ENCODE assay signal across 24 mouse cellular contexts in genomic region chr9:55031435-55032167, GRCm38 (mm10). TPM values are rescaled to one million over a fixed set of nuclear protein-coding genes. Genes with fewer than 3 reads are reported as not detected.
A peak's percentile ranks its signal among the peaks of the same experiment; 100 is the strongest.
DNase-seq lines count a peak whose midpoint lies in the region; ATAC-seq and TF ChIP-seq lines count a peak whose summit lies in the region.
"Had no signal": no experiment of that assay in that cellular context is flagged by ENCODE, and none has a peak within 500 bp of the region (broad histone marks: within the 10 kb centered on the region; RNA-seq: fewer than 3 reads in every experiment).

No protein-coding gene starts in this region.

- TF ChIP-seq CTCF in brain, embryonic 14.5 days (IDR thresholded peaks at IDR 0.05; ENCODE audit: borderline replicate concordance, extremely low read depth, insufficient read depth, insufficient read length): no peak
- no peak for TF ChIP-seq CTCF in midbrain, postnatal 0 days (IDR thresholded peaks at IDR 0.05)
- no peak for TF ChIP-seq CTCF in lung, adult 2 months (IDR thresholded peaks at IDR 0.05; ENCODE audit: insufficient read depth, low read length)
- TF ChIP-seq CTCF in thymus, adult 2 months (IDR thresholded peaks at IDR 0.05; ENCODE audit: borderline replicate concordance, control insufficient read depth, extremely low read depth, insufficient read depth, low read length, poor library complexity): no peak

- H3K27ac ChIP-seq in hindbrain, embryonic 14.5 days: no peak overlapping the region
- H3K27ac ChIP-seq in hindbrain, embryonic 11.5 days (ENCODE audit: low read depth, low read length): no peak overlapping the region
- no peak overlapping the region; the same call in 1 of the 2 replicates for H3K27ac ChIP-seq in midbrain, embryonic 13.5 days
- no peak overlapping the region for H3K27ac ChIP-seq in midbrain, postnatal 0 days (ENCODE audit: low read depth, low read length)
- no peak overlapping the region for H3K27ac ChIP-seq in liver, embryonic 12.5 days
- H3K27ac ChIP-seq in thymus, adult 2 months (ENCODE audit: control insufficient read depth, insufficient read depth, low read length): no peak overlapping the region
- H3K27ac ChIP-seq: embryonic facial prominence, embryonic 12.5 days; forebrain, embryonic 15.5 days; heart, embryonic 13.5 days; hindbrain, embryonic 12.5 days had no signal

- H3K9ac ChIP-seq in hindbrain, embryonic 14.5 days: no peak overlapping the region
- H3K9ac ChIP-seq in hindbrain, embryonic 11.5 days (ENCODE audit: low read depth, low read length): no peak overlapping the region
- H3K9ac ChIP-seq in midbrain, embryonic 13.5 days (replicated peaks): no peak overlapping the region
- H3K9ac ChIP-seq in midbrain, postnatal 0 days (replicated peaks; ENCODE audit: low read length, poor library complexity, severe bottlenecking): no peak overlapping the region
- no peak overlapping the region for H3K9ac ChIP-seq in liver, embryonic 12.5 days
- H3K9ac ChIP-seq: embryonic facial prominence, embryonic 12.5 days; forebrain, embryonic 15.5 days; heart, embryonic 13.5 days; hindbrain, embryonic 12.5 days had no signal

- no peak overlapping the region for H3K4me2 ChIP-seq in hindbrain, embryonic 14.5 days (replicated peaks)
- no peak overlapping the region for H3K4me2 ChIP-seq in hindbrain, embryonic 11.5 days (replicated peaks; ENCODE audit: low read depth, low read length)
- no peak overlapping the region for H3K4me2 ChIP-seq in midbrain, embryonic 13.5 days (replicated peaks)
- H3K4me2 ChIP-seq in midbrain, postnatal 0 days (ENCODE audit: low read depth, low read length, poor library complexity, severe bottlenecking): no peak overlapping the region
- no peak overlapping the region for H3K4me2 ChIP-seq in liver, embryonic 12.5 days
- H3K4me2 ChIP-seq: embryonic facial prominence, embryonic 12.5 days; forebrain, embryonic 15.5 days; heart, embryonic 13.5 days; hindbrain, embryonic 12.5 days had no signal

- DNase-seq in hindbrain, embryonic 14.5 days (ENCODE audit: low spot score): no peak
- DNase-seq in hindbrain, embryonic 11.5 days (ENCODE audit: low spot score): no peak
- peak; percentile 64 for DNase-seq in brain, embryonic 14.5 days (ENCODE audit: low read depth)
- no peak for DNase-seq in midbrain, postnatal 0 days (ENCODE audit: low spot score)
- DNase-seq in lung, adult 2 months: no peak
- DNase-seq in thymus, adult 2 months: no peak
- DNase-seq: adrenal gland, postnatal 14 days; B cell, adult 2 months; cerebellum, adult 11 months; cerebellum, adult 8-10 months; cerebellum, postnatal 25 days; gastrocnemius, postnatal 10 days; heart, postnatal 36 days had no signal

- 65% methylated on average over 6 of the region's 6 CpGs for WGBS in hindbrain, embryonic 14.5 days
- WGBS in hindbrain, embryonic 11.5 days: 59% methylated on average over 6 of the region's 6 CpGs
- 32% methylated on average over 6 of the region's 6 CpGs for WGBS in midbrain, embryonic 13.5 days
- 21% methylated on average over 6 of the region's 6 CpGs for WGBS in midbrain, postnatal 0 days
- 40% methylated on average over 6 of the region's 6 CpGs for WGBS in liver, embryonic 12.5 days (ENCODE audit: insufficient replicate concordance)
- 56% methylated on average over 6 of the region's 6 CpGs for WGBS in lung, adult 2 months
- 73% methylated on average over 6 of the region's 6 CpGs for WGBS in thymus, adult 2 months

- H3K36me3 ChIP-seq in hindbrain, embryonic 14.5 days (replicated peaks; ENCODE audit: control insufficient read depth, insufficient read depth): no peaks in the 10 kb centered on the region
- no peaks in the 10 kb centered on the region for H3K36me3 ChIP-seq in hindbrain, embryonic 11.5 days (ENCODE audit: control insufficient read depth, insufficient read depth, low read length)
- H3K36me3 ChIP-seq in midbrain, embryonic 13.5 days: no peaks in the 10 kb centered on the region
- no peaks in the 10 kb centered on the region for H3K36me3 ChIP-seq in midbrain, postnatal 0 days (ENCODE audit: insufficient read depth, low read length)
- H3K36me3 ChIP-seq in liver, embryonic 12.5 days: no peaks in the 10 kb centered on the region
- H3K36me3 ChIP-seq in thymus, adult 2 months (ENCODE audit: control insufficient read depth, insufficient read depth, low read length): no peaks in the 10 kb centered on the region
- H3K36me3 ChIP-seq: embryonic facial prominence, embryonic 12.5 days; forebrain, embryonic 15.5 days; G1E; heart, embryonic 13.5 days; hindbrain, embryonic 12.5 days had no signal

- no peaks in the 10 kb centered on the region for H3K9me3 ChIP-seq in hindbrain, embryonic 14.5 days (ENCODE audit: control insufficient read depth, low read length)
- H3K9me3 ChIP-seq in hindbrain, embryonic 11.5 days (ENCODE audit: control insufficient read depth, low read length): no peaks in the 10 kb centered on the region
- H3K9me3 ChIP-seq in midbrain, embryonic 13.5 days: no peaks in the 10 kb centered on the region
- no peaks in the 10 kb centered on the region for H3K9me3 ChIP-seq in midbrain, postnatal 0 days (ENCODE audit: low read length)
- H3K9me3 ChIP-seq in liver, embryonic 12.5 days (replicated peaks): no peaks in the 10 kb centered on the region
- H3K9me3 ChIP-seq: embryonic facial prominence, embryonic 12.5 days; forebrain, embryonic 15.5 days; G1E; heart, embryonic 13.5 days; hindbrain, embryonic 12.5 days had no signal

- peaks cover 4% of the 10 kb centered on the region; the same call in 1 of the 2 replicates for H3K27me3 ChIP-seq in hindbrain, embryonic 14.5 days (ENCODE audit: control insufficient read depth, insufficient read depth, low read length)
- no peaks in the 10 kb centered on the region for H3K27me3 ChIP-seq in hindbrain, embryonic 11.5 days (ENCODE audit: control insufficient read depth, insufficient read depth, low read length)
- H3K27me3 ChIP-seq in midbrain, embryonic 13.5 days: peaks cover 16% of the 10 kb centered on the region
- no peaks in the 10 kb centered on the region for H3K27me3 ChIP-seq in midbrain, postnatal 0 days (ENCODE audit: insufficient read depth, low read length)
- peaks cover 50% of the 10 kb centered on the region for H3K27me3 ChIP-seq in liver, embryonic 12.5 days (replicated peaks)
- H3K27me3 ChIP-seq in thymus, adult 2 months (ENCODE audit: control insufficient read depth, insufficient read depth, low read length): no peaks in the 10 kb centered on the region

- no peak for TF ChIP-seq POLR2A in brain, embryonic 14.5 days (IDR thresholded peaks at IDR 0.05; ENCODE audit: borderline replicate concordance, extremely low read depth, insufficient read depth, insufficient read length, poor library complexity, severe bottlenecking)
- no peak for TF ChIP-seq POLR2A in lung, adult 2 months (IDR thresholded peaks at IDR 0.05; ENCODE audit: borderline replicate concordance, extremely low read depth, low read depth, low read length)
- no peak for TF ChIP-seq POLR2A in thymus, adult 2 months (IDR thresholded peaks at IDR 0.05; ENCODE audit: control insufficient read depth, extremely low read depth, insufficient read depth, low read length, poor library complexity)

- no peaks in the 10 kb centered on the region; the same call in 1 of the 2 replicates for H3K4me1 ChIP-seq in hindbrain, embryonic 14.5 days (replicated peaks; ENCODE audit: control insufficient read depth, insufficient read depth, low read length)
- no peaks in the 10 kb centered on the region for H3K4me1 ChIP-seq in hindbrain, embryonic 11.5 days (replicated peaks; ENCODE audit: control insufficient read depth, insufficient read depth, low read length)
- peaks cover 20% of the 10 kb centered on the region for H3K4me1 ChIP-seq in midbrain, embryonic 13.5 days (replicated peaks)
- no peaks in the 10 kb centered on the region for H3K4me1 ChIP-seq in midbrain, postnatal 0 days (ENCODE audit: insufficient read depth, low read length)
- no peaks in the 10 kb centered on the region for H3K4me1 ChIP-seq in liver, embryonic 12.5 days
- H3K4me1 ChIP-seq in lung, adult 2 months (ENCODE audit: control insufficient read depth, insufficient read depth, low read length): no peaks in the 10 kb centered on the region
- no peaks in the 10 kb centered on the region for H3K4me1 ChIP-seq in thymus, adult 2 months (replicated peaks; ENCODE audit: control insufficient read depth, insufficient read depth, low read length)

- no peak overlapping the region for H3K4me3 ChIP-seq in hindbrain, embryonic 14.5 days (replicated peaks; ENCODE audit: low read length)
- no peak overlapping the region for H3K4me3 ChIP-seq in hindbrain, embryonic 11.5 days (ENCODE audit: low read depth, low read length)
- H3K4me3 ChIP-seq in midbrain, embryonic 13.5 days (replicated peaks): no peak overlapping the region
- no peak overlapping the region for H3K4me3 ChIP-seq in midbrain, postnatal 0 days (ENCODE audit: low read depth, low read length)
- H3K4me3 ChIP-seq in liver, embryonic 12.5 days: no peak overlapping the region
- no peak overlapping the region for H3K4me3 ChIP-seq in lung, adult 2 months (replicated peaks; ENCODE audit: extremely low read depth, low read depth, low read length)
- H3K4me3 ChIP-seq in thymus, adult 2 months (ENCODE audit: control insufficient read depth, insufficient read depth, low read length): no peak overlapping the region
- H3K4me3 ChIP-seq: embryonic facial prominence, embryonic 12.5 days; forebrain, embryonic 15.5 days; heart, embryonic 13.5 days; hindbrain, embryonic 12.5 days had no signal

- 0 out of 2 replicates have a peak, but pooled peaks have one; percentile 37 for ATAC-seq in hindbrain, embryonic 14.5 days (ENCODE audit: low FRiP score)
- no peak for ATAC-seq in hindbrain, embryonic 11.5 days (ENCODE audit: low FRiP score)
- peak; percentile 89 for ATAC-seq in midbrain, embryonic 13.5 days
- peak; percentile 56 for ATAC-seq in midbrain, postnatal 0 days (ENCODE audit: low FRiP score)
- no peak for ATAC-seq in liver, embryonic 12.5 days
- ATAC-seq: CD4-positive, CD25-positive, alpha-beta regulatory T cell, adult 4 months; forebrain, embryonic 15.5 days had no signal

RNA-seq across cellular contexts. Expression of gene Chrna3, which starts 5.2 kb away (rescaled TPM):
- polyA plus RNA-seq in hindbrain, embryonic 14.5 days (2014; fragmentation: Nextera tagmentation; extraction: Ambion mirVana): 21.2 and 23.4 TPM in 2 replicates
- 25.0 and 26.4 TPM in 2 replicates for polyA plus RNA-seq in hindbrain, embryonic 11.5 days (2014; fragmentation: Nextera tagmentation; extraction: Ambion mirVana)
- polyA plus RNA-seq in brain, embryonic 14.5 days (2012; rRNA removed): 9.3 and 14.9 TPM in 2 replicates
- polyA plus RNA-seq in midbrain, embryonic 13.5 days (2015; fragmentation: Nextera tagmentation; extraction: Ambion mirVana): 10.6 and 11.5 TPM in 2 replicates
- 9.6 and 12.1 TPM in 2 replicates for total RNA-seq in midbrain, postnatal 0 days (2014; rRNA removed)
- 15.8 and 16.5 TPM in 2 replicates for polyA plus RNA-seq in midbrain, postnatal 0 days (2015; fragmentation: Nextera tagmentation; extraction: Ambion mirVana)
- polyA plus RNA-seq in liver, embryonic 12.5 days (2016; fragmentation: Nextera tagmentation; extraction: Ambion mirVana): 0.06 TPM in 1 of 2 replicates, not detected in the other
- 0.10 and 0.11 TPM in 2 replicates for polyA plus RNA-seq in lung, adult 2 months (2012; rRNA removed)
- 0.09 TPM in 2 replicates for polyA plus RNA-seq in thymus, adult 2 months (2012; rRNA removed)
- total RNA-seq: granulocyte monocyte progenitor cell, adult 5-6 weeks; heart, adult 8-10 months; heart, postnatal 36 days had no signal
- polyA plus RNA-seq: CD4-positive, CD25-positive, alpha-beta regulatory T cell, adult 4 months; G1E; heart, postnatal 0 days had no signal

RNA-seq across cellular contexts. Expression of gene Chrnb4, which starts 17.0 kb away (rescaled TPM):
- polyA plus RNA-seq in hindbrain, embryonic 14.5 days (2014; fragmentation: Nextera tagmentation; extraction: Ambion mirVana): 1.4 and 1.5 TPM in 2 replicates
- 3.2 and 3.9 TPM in 2 replicates for polyA plus RNA-seq in hindbrain, embryonic 11.5 days (2014; fragmentation: Nextera tagmentation; extraction: Ambion mirVana)
- polyA plus RNA-seq in brain, embryonic 14.5 days (2012; rRNA removed): 1.4 and 2.1 TPM in 2 replicates
- polyA plus RNA-seq in midbrain, embryonic 13.5 days (2015; fragmentation: Nextera tagmentation; extraction: Ambion mirVana): 0.89 and 0.99 TPM in 2 replicates
- 2.0 and 5.0 TPM in 2 replicates for total RNA-seq in midbrain, postnatal 0 days (2014; rRNA removed)
- polyA plus RNA-seq in midbrain, postnatal 0 days (2015; fragmentation: Nextera tagmentation; extraction: Ambion mirVana): 2.4 and 2.5 TPM in 2 replicates
- 0.04 TPM in 1 of 2 replicates, not detected in the other for polyA plus RNA-seq in liver, embryonic 12.5 days (2016; fragmentation: Nextera tagmentation; extraction: Ambion mirVana)
- polyA plus RNA-seq in lung, adult 2 months (2012; rRNA removed): 0.15 and 0.30 TPM in 2 replicates
- 0.39 and 0.57 TPM in 2 replicates for polyA plus RNA-seq in thymus, adult 2 months (2012; rRNA removed)
- total RNA-seq: granulocyte monocyte progenitor cell, adult 5-6 weeks had no signal
- polyA plus RNA-seq: CD4-positive, CD25-positive, alpha-beta regulatory T cell, adult 4 months; G1E had no signal

RNA-seq across cellular contexts. Expression of gene Chrna5, which starts 50.9 kb away (rescaled TPM):
- polyA plus RNA-seq in hindbrain, embryonic 14.5 days (2014; fragmentation: Nextera tagmentation; extraction: Ambion mirVana): 4.2 and 6.0 TPM in 2 replicates
- 4.9 and 5.4 TPM in 2 replicates for polyA plus RNA-seq in hindbrain, embryonic 11.5 days (2014; fragmentation: Nextera tagmentation; extraction: Ambion mirVana)
- polyA plus RNA-seq in brain, embryonic 14.5 days (2012; rRNA removed): 2.3 and 4.6 TPM in 2 replicates
- 2.9 and 4.0 TPM in 2 replicates for polyA plus RNA-seq in midbrain, embryonic 13.5 days (2015; fragmentation: Nextera tagmentation; extraction: Ambion mirVana)
- 3.1 and 3.8 TPM in 2 replicates for total RNA-seq in midbrain, postnatal 0 days (2014; rRNA removed)
- polyA plus RNA-seq in midbrain, postnatal 0 days (2015; fragmentation: Nextera tagmentation; extraction: Ambion mirVana): 1.8 and 2.1 TPM in 2 replicates
- polyA plus RNA-seq in liver, embryonic 12.5 days (2016; fragmentation: Nextera tagmentation; extraction: Ambion mirVana): 0.06 and 0.20 TPM in 2 replicates
- not detected in 2 replicates for polyA plus RNA-seq in lung, adult 2 months (2012; rRNA removed)
- 0.13 and 0.14 TPM in 2 replicates for polyA plus RNA-seq in thymus, adult 2 months (2012; rRNA removed)
- total RNA-seq: gastrocnemius, postnatal 10 days; granulocyte monocyte progenitor cell, adult 5-6 weeks; heart, adult 8-10 months had no signal
- polyA plus RNA-seq: CD4-positive, CD25-positive, alpha-beta regulatory T cell, adult 4 months had no signal

Comparison
In these comparisons a context has a peak if more than half of its experiments do, and no peak if none do; other contexts are left out.
1. ATAC-seq: peak in hindbrain, embryonic 14.5 days (single experiment), midbrain, embryonic 13.5 days (single experiment) and midbrain, postnatal 0 days (single experiment); none in hindbrain, embryonic 11.5 days (single experiment) and liver, embryonic 12.5 days (single experiment).